Mouse (Mus musculus): ENCODE data around the gene Glrx2. TPM values are rescaled to one million over a fixed set of nuclear protein-coding genes. Genes with fewer than 3 reads are reported as not detected.

Gene Glrx2
- total RNA-seq, 1 experiment = 35.6 TPM

- Histone ChIP-seq H3K27ac (ENCODE audit: insufficient read depth, low read depth, low read length, poor library complexity, severe bottlenecking) (no peak overlapping the region; the same call in 1 of the 2 replicates), H3K9ac (ENCODE audit: insufficient read depth, low read depth, low read length, poor library complexity, severe bottlenecking) (no peak overlapping the region), H3K9me3 (ENCODE audit: control insufficient read depth, insufficient read depth, low read depth, low read length) (no peaks in the 10 kb centered on the region), H3K4me3 (ENCODE audit: insufficient read depth in 1 of 2, low read depth in 1 of 2, low read length in 2 of 2, poor library complexity in 1 of 2, severe bottlenecking in 1 of 2) (no peak overlapping the region), H3K4me1 (ENCODE audit: control insufficient read depth in 2 of 2, insufficient read depth in 2 of 2, low read length in 2 of 2, poor library complexity in 1 of 2) (peaks cover 7 to 8% of the 10 kb centered on the region in 2 experiments; a peak in 2 of 4 replicates), H3K36me3 (ENCODE audit: control insufficient read depth, insufficient read depth, low read length, poor library complexity, severe bottlenecking) (no peaks in the 10 kb centered on the region)
- in situ Hi-C loops (cut with MboI; ENCODE audit: low sequenced_read_pairs in 2 of 2, unreplicated experiment in 2 of 2) = no loop called here
- DNase-seq (ENCODE audit: low read depth, low spot score) = peak; percentile 71
- TF ChIP-seq HCFC1 (IDR thresholded peaks at IDR 0.05; ENCODE audit: borderline replicate concordance, insufficient read depth, low read length) (no peak), MAFK (IDR thresholded peaks at IDR 0.05; ENCODE audit: insufficient read depth, low read depth, low read length) (no peak), ZNF384 (IDR thresholded peaks at IDR 0.05; ENCODE audit: low read depth, low read length) (no peak), CHD2 (IDR thresholded peaks at IDR 0.05; ENCODE audit: low read depth, low read length) (no peak), ZC3H11A (IDR thresholded peaks at IDR 0.05; ENCODE audit: borderline replicate concordance, low read depth, low read length) (0 out of 2 replicates have a peak, but pooled peaks have one; percentile 39)
Observed at GRCm38 (mm10) chr1:143730899-143731298, 14.8 kb downstream of the Glrx2 start.

DNA sequence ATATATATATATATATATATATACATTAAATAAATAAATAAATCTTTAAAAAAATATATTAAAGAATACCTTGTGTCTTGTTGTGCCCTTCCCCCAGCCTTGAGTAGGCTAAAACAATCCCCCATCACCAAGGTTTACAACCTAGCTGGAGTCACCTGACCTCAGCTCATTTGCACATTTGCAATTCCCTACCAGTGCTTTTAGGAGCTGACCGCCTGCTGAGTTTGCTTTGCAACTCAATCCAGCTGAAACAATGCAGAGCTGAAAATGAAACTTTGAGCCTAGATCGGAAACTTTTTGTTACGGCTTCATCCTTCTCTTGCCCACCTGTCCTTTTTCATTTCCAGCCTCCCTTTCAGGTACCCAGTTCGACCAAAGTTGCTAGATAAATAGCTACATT, 15.6 kb downstream of the Glrx2 start:
- in situ Hi-C loops (cut with MboI; ENCODE audit: low sequenced_read_pairs in 2 of 2, unreplicated experiment in 2 of 2) = no loop called here
- H3K4me3 ChIP-seq (ENCODE audit: insufficient read depth in 1 of 2, low read depth in 1 of 2, low read length in 2 of 2, poor library complexity in 1 of 2, severe bottlenecking in 1 of 2) = peak overlapping the region in 1 of 2 experiments; percentile 14; a peak in 2 of 4 replicates
- H3K9ac ChIP-seq (ENCODE audit: insufficient read depth, low read depth, low read length, poor library complexity, severe bottlenecking) = no peak overlapping the region
- no peaks in the 10 kb centered on the region for H3K9me3 ChIP-seq (ENCODE audit: control insufficient read depth, insufficient read depth, low read depth, low read length)
- TF ChIP-seq ZNF384 (IDR thresholded peaks at IDR 0.05; ENCODE audit: low read depth, low read length) (no peak), CHD2 (IDR thresholded peaks at IDR 0.05; ENCODE audit: low read depth, low read length) (no peak), MAFK (IDR thresholded peaks at IDR 0.05; ENCODE audit: insufficient read depth, low read depth, low read length) (0 out of 2 replicates have a peak, but pooled peaks have one; percentile 30), ZC3H11A (IDR thresholded peaks at IDR 0.05; ENCODE audit: borderline replicate concordance, low read depth, low read length) (no peak)
- peaks cover 8% of the 10 kb centered on the region in 2 experiments; a peak in 2 of 4 replicates for H3K4me1 ChIP-seq (ENCODE audit: control insufficient read depth in 2 of 2, insufficient read depth in 2 of 2, low read length in 2 of 2, poor library complexity in 1 of 2)
- DNase-seq (ENCODE audit: low read depth, low spot score) = peak; percentile 73
- H3K27ac ChIP-seq (ENCODE audit: insufficient read depth, low read depth, low read length, poor library complexity, severe bottlenecking) = peak overlapping the region; percentile 94; the same call in 1 of the 2 replicates
- H3K36me3 ChIP-seq (ENCODE audit: control insufficient read depth, insufficient read depth, low read length, poor library complexity, severe bottlenecking) = no peaks in the 10 kb centered on the region

DNA sequence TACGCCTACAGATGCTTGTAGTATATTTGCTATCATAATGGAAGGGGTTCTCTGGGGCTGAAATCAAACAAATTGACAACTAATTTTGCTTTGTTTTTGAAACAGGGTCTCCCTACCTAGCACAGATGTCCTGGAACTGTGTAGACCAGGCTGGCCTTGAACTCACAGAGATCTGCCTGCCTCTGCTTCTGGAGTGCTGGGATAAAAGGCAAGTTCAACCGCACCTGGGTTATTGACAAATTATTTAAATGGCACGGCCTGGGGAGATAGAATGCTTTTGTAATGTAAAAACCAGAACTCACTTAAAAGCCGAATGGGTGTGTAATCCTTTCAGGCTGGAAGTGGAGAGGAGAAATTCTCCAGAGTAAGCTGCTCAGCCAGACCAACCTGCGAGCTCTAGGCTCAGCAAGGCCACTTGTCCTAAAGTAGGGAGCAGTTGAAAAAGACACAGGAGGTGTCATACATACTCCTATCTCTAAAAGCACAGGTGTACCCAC, 17.8 kb downstream of the Glrx2 start:
- no peak for TF ChIP-seq ZC3H11A (IDR thresholded peaks at IDR 0.05; ENCODE audit: borderline replicate concordance, low read depth, low read length)
- TF ChIP-seq CHD2 (IDR thresholded peaks at IDR 0.05; ENCODE audit: low read depth, low read length) = no peak
- TF ChIP-seq ZNF384 (IDR thresholded peaks at IDR 0.05; ENCODE audit: low read depth, low read length) = no peak
- TF ChIP-seq MAFK (IDR thresholded peaks at IDR 0.05; ENCODE audit: insufficient read depth, low read depth, low read length) = no peak
- TF ChIP-seq HCFC1 (IDR thresholded peaks at IDR 0.05; ENCODE audit: borderline replicate concordance, insufficient read depth, low read length) = no peak
- H3K4me3 ChIP-seq (ENCODE audit: insufficient read depth in 1 of 2, low read depth in 1 of 2, low read length in 2 of 2, poor library complexity in 1 of 2, severe bottlenecking in 1 of 2) = no peak overlapping the region
- H3K27ac ChIP-seq (ENCODE audit: insufficient read depth, low read depth, low read length, poor library complexity, severe bottlenecking) = no peak overlapping the region; the same call in 1 of the 2 replicates
- no peaks in the 10 kb centered on the region for H3K36me3 ChIP-seq (ENCODE audit: control insufficient read depth, insufficient read depth, low read length, poor library complexity, severe bottlenecking)
- DNase-seq (ENCODE audit: low read depth, low spot score) = peak; percentile 26
- no peaks in the 10 kb centered on the region for H3K9me3 ChIP-seq (ENCODE audit: control insufficient read depth, insufficient read depth, low read depth, low read length)
- peaks cover 8 to 9% of the 10 kb centered on the region in 2 experiments; a peak in 2 of 4 replicates for H3K4me1 ChIP-seq (ENCODE audit: control insufficient read depth in 2 of 2, insufficient read depth in 2 of 2, low read length in 2 of 2, poor library complexity in 1 of 2)
- H3K9ac ChIP-seq (ENCODE audit: insufficient read depth, low read depth, low read length, poor library complexity, severe bottlenecking) = no peak overlapping the region
- in situ Hi-C loops (cut with MboI; ENCODE audit: low sequenced_read_pairs in 2 of 2, unreplicated experiment in 2 of 2) = no loop called here

DNA sequence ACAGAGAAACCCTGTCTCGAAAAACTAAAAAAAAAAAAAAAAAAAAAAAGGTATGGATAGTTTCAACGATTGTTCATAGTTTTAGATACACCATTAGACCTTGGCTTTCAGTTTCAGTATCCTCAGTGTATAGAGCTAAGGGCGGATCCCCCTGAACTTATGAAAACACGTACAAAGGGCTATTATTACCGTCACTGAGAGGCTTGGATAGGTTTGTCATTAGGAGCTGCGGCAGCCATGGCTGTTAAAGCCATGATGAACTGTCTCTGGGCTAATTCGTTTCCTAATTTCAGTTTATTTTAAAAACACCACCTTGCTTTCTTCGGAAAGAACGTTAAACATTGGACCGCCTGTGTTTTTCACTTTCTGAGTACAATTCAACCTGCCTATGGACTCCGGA, 22.7 kb downstream of the Glrx2 start:
- no peak for TF ChIP-seq ZC3H11A (IDR thresholded peaks at IDR 0.05; ENCODE audit: borderline replicate concordance, low read depth, low read length)
- no peak for TF ChIP-seq HCFC1 (IDR thresholded peaks at IDR 0.05; ENCODE audit: borderline replicate concordance, insufficient read depth, low read length)
- TF ChIP-seq ZNF384 (IDR thresholded peaks at IDR 0.05; ENCODE audit: low read depth, low read length) = no peak
- TF ChIP-seq MAFK (IDR thresholded peaks at IDR 0.05; ENCODE audit: insufficient read depth, low read depth, low read length) = no peak
- no peak for TF ChIP-seq CHD2 (IDR thresholded peaks at IDR 0.05; ENCODE audit: low read depth, low read length)
- Histone ChIP-seq H3K9ac (ENCODE audit: insufficient read depth, low read depth, low read length, poor library complexity, severe bottlenecking) (peak overlapping the region; percentile 94), H3K9me3 (ENCODE audit: control insufficient read depth, insufficient read depth, low read depth, low read length) (no peaks in the 10 kb centered on the region), H3K27ac (ENCODE audit: insufficient read depth, low read depth, low read length, poor library complexity, severe bottlenecking) (no peak overlapping the region), H3K4me3 (ENCODE audit: insufficient read depth in 1 of 2, low read depth in 1 of 2, low read length in 2 of 2, poor library complexity in 1 of 2, severe bottlenecking in 1 of 2) (peak overlapping the region; percentile 89 to 96), H3K36me3 (ENCODE audit: control insufficient read depth, insufficient read depth, low read length, poor library complexity, severe bottlenecking) (peaks cover 2% of the 10 kb centered on the region; the same call in 1 of the 2 replicates), H3K4me1 (ENCODE audit: control insufficient read depth in 2 of 2, insufficient read depth in 2 of 2, low read length in 2 of 2, poor library complexity in 1 of 2) (peaks cover 3 to 4% of the 10 kb centered on the region in 2 experiments; a peak in 2 of 4 replicates)
- in situ Hi-C loops (cut with MboI; ENCODE audit: low sequenced_read_pairs in 2 of 2, unreplicated experiment in 2 of 2) = no loop called here
- no peak for DNase-seq (ENCODE audit: low read depth, low spot score)

All from ES-E14 (cell line).